8 mouse cellular contexts compared by ENCODE assay signal in the genomic region with DNA sequence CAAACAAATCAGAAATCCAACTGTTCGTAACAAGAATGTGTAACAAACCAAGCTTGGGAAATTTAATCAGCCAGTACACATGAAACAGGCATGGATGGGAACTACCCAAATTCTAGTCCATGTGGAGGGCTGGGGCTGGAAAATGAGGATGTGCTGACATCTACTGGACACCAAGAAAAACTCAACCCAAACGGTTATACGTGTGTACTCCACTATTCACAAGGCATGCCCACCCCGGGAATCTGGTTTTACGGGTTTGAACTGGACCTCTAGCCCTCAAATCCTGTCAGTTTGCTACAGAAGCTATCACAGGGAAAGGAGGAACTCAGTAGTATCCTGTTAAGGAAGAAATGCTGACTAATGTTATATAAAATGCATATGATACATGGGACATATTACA. TPM values are rescaled to one million over a fixed set of nuclear protein-coding genes. Genes with fewer than 3 reads are reported as not detected.
DNase-seq lines count a peak whose midpoint lies in the region; ATAC-seq lines count a peak whose summit lies in the region.

No protein-coding gene starts in this region.

- WGBS in intestine, embryonic 16.5 days: 14% methylated on average over 5 of the region's 5 CpGs
- 14% methylated on average over 5 of the region's 5 CpGs for WGBS in midbrain, embryonic 11.5 days

- no peak overlapping the region for H3K9ac ChIP-seq in intestine, embryonic 16.5 days (ENCODE audit: low read depth, low read length)
- H3K9ac ChIP-seq in midbrain, embryonic 11.5 days (ENCODE audit: low read length): no peak overlapping the region

- ATAC-seq in intestine, embryonic 16.5 days: peak; percentile 64; the same call in 1 of the 2 replicates
- 0 out of 2 replicates have a peak, but pooled peaks have one; percentile 70 for ATAC-seq in midbrain, embryonic 11.5 days (ENCODE audit: low FRiP score)

- H3K36me3 ChIP-seq in intestine, embryonic 16.5 days (ENCODE audit: control insufficient read depth, insufficient read depth, low read length): no peaks in the 10 kb centered on the region
- no peaks in the 10 kb centered on the region for H3K36me3 ChIP-seq in midbrain, embryonic 11.5 days (ENCODE audit: control insufficient read depth, insufficient read depth, low read length)

- no peak overlapping the region for H3K27ac ChIP-seq in intestine, embryonic 16.5 days (ENCODE audit: low read length)
- no peak overlapping the region for H3K27ac ChIP-seq in midbrain, embryonic 11.5 days (ENCODE audit: low read depth, low read length)

- intact Hi-C loops in left cerebral cortex, postnatal 10 days (cut with DNase I): loop anchor here (2.0 to 10.0 kb wide), 3 partner anchors 54 to 996 kb away; no protein-coding TSS in a partner anchor

- no peaks in the 10 kb centered on the region for H3K4me1 ChIP-seq in intestine, embryonic 16.5 days (ENCODE audit: control insufficient read depth, insufficient read depth, low read length)
- H3K4me1 ChIP-seq in midbrain, embryonic 11.5 days (ENCODE audit: control insufficient read depth, insufficient read depth, low read length): no peaks in the 10 kb centered on the region

- no peaks in the 10 kb centered on the region for H3K27me3 ChIP-seq in intestine, embryonic 16.5 days (replicated peaks; ENCODE audit: control insufficient read depth, insufficient read depth, low read length)
- no peaks in the 10 kb centered on the region for H3K27me3 ChIP-seq in midbrain, embryonic 11.5 days (ENCODE audit: control insufficient read depth, insufficient read depth, low read length)

- peak; percentile 59 for DNase-seq in testis, postnatal 10 days (ENCODE audit: low spot score)
- no peak for DNase-seq in testis, postnatal 14 days (ENCODE audit: low spot score)
- peak; percentile 79 to 82 for DNase-seq in cerebellum, postnatal 10 days
- DNase-seq in frontal cortex, postnatal 36 days (ENCODE audit: low spot score in 2 of 2): peak; percentile 65 to 73
- peak; percentile 47 to 62 for DNase-seq in left cerebral cortex, postnatal 10 days (ENCODE audit: extremely low spot score in 1 of 2, low spot score in 2 of 2)
- DNase-seq in midbrain, embryonic 11.5 days (ENCODE audit: low spot score, missing footprints): peak; percentile 93
- DNase-seq in spleen, adult 12 weeks (ENCODE audit: low spot score): peak; percentile 4

- H3K9me3 ChIP-seq in intestine, embryonic 16.5 days (ENCODE audit: control insufficient read depth, low read length): no peaks in the 10 kb centered on the region
- H3K9me3 ChIP-seq in midbrain, embryonic 11.5 days (ENCODE audit: control insufficient read depth, low read length): no peaks in the 10 kb centered on the region

- H3K4me3 ChIP-seq in intestine, embryonic 16.5 days (ENCODE audit: low read length): no peak overlapping the region
- no peak overlapping the region for H3K4me3 ChIP-seq in midbrain, embryonic 11.5 days (ENCODE audit: low read depth, low read length)

- no peak overlapping the region for H3K4me2 ChIP-seq in intestine, embryonic 16.5 days (ENCODE audit: low read depth, low read length)
- H3K4me2 ChIP-seq in midbrain, embryonic 11.5 days: no peak overlapping the region

RNA-seq across cellular contexts. Expression of gene M1ap, which starts 24.3 kb away (rescaled TPM):
- polyA plus RNA-seq in intestine, embryonic 16.5 days (2015; fragmentation: Nextera tagmentation; extraction: Ambion mirVana): 0.34 and 0.62 TPM in 2 replicates
- not detected for total RNA-seq in left cerebral cortex, postnatal 10 days (2021)
- polyA plus RNA-seq in midbrain, embryonic 11.5 days (2014; fragmentation: Nextera tagmentation; extraction: Ambion mirVana): 0.18 TPM in 1 of 2 replicates, not detected in the other

RNA-seq across cellular contexts. Expression of gene Sema4f, which starts 31.5 kb away (rescaled TPM):
- polyA plus RNA-seq in intestine, embryonic 16.5 days (2015; fragmentation: Nextera tagmentation; extraction: Ambion mirVana): 1.2 and 1.5 TPM in 2 replicates
- 10 to 100 TPM; 45.5 to 47.5 TPM for total RNA-seq in left cerebral cortex, postnatal 10 days (2021)
- polyA plus RNA-seq in midbrain, embryonic 11.5 days (2014; fragmentation: Nextera tagmentation; extraction: Ambion mirVana): 0.91 and 1.1 TPM in 2 replicates
